Mouse (Mus musculus) regulatory T cell (primary cell): ENCODE data around the gene Gm35134.
"Not testable (repeated sequence)": the region's sequence is repeated elsewhere in the genome, so short reads cannot be mapped to it uniquely, and the experiment has no call there.

Experiments
- in situ Hi-C: fragments of 300-600 bp; cut with MboI, MseI; formaldehyde crosslinking; loops from one replicate; pipeline ENCODE4 v1.15.1; 2025; ENCODE audit warnings: high pct_unique_total_duplicates

Gm35134 gene

DNA sequence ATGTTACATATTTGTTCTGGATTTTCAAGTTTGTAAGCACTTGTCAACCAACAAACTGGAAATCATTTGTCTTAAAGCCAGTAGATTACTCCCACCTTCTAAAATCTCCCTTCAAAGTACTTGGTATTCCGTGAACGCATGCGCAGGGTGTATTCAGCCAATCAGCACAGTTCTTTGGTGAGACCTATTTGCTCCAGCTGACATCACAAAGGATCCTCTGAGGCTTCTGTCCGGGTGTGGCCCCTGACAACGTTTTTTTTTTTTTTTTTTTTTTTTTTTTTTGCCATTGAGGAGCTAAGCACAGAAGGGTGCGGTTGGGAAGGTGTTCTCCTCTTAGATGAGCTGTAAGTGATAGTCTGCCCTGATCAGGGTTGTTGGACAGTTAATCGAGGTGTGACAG, at the start of gene Gm35134:
Gm35134 (plus strand) TSS at position 301 of the 400 bp plus-strand sequence.
- in situ Hi-C loops = not testable (repeated sequence)
